ENCODE assay signal across 30 mouse cellular contexts in the genomic region with DNA sequence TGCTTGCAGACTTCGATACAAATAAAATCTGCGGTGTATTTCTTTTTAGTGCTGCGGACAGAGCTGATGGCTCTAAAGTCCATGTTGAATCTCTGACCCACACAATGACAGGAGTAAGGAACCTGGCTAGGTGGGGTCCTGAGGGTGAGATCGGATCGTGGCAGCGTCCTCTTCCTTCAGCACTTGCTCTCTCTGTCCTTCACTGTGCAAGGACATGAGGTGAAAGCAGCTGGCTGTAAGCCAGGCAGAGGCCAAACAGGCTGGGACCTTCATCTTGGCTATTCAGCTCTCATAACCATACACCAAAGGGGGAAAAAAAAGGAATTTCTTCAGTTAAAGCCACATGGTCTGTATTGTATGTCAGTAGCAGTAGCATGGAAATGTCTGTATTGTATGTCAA.
DNase-seq lines count a peak whose midpoint lies in the region; ATAC-seq and TF ChIP-seq lines count a peak whose summit lies in the region.
"Had no signal": no experiment of that assay in that cellular context is flagged by ENCODE, and none has a peak within 500 bp of the region (broad histone marks: within the 10 kb centered on the region; RNA-seq: fewer than 3 reads in every experiment).

No protein-coding gene starts in this region.

- H3K36me3 ChIP-seq in kidney, adult 2 months (ENCODE audit: control insufficient read depth, insufficient read depth, low read length): no peaks in the 10 kb centered on the region
- no peaks in the 10 kb centered on the region for H3K36me3 ChIP-seq in neural tube, embryonic 15.5 days
- H3K36me3 ChIP-seq in midbrain, embryonic 14.5 days (ENCODE audit: control insufficient read depth, insufficient read depth, low read length): no peaks in the 10 kb centered on the region
- H3K36me3 ChIP-seq: embryonic facial prominence, embryonic 12.5 days; heart, embryonic 13.5 days; hindbrain, embryonic 12.5 days; intestine, embryonic 15.5 days; liver, embryonic 12.5 days; midbrain, embryonic 12.5 days; stomach, embryonic 15.5 days had no signal

- no peak for TF ChIP-seq POLR2A in kidney, adult 2 months (IDR thresholded peaks at IDR 0.05; ENCODE audit: low read depth, low read length)

- H3K9ac ChIP-seq in neural tube, embryonic 15.5 days (replicated peaks): no peak overlapping the region
- no peak overlapping the region for H3K9ac ChIP-seq in midbrain, embryonic 14.5 days (replicated peaks; ENCODE audit: low read length)
- H3K9ac ChIP-seq: embryonic facial prominence, embryonic 12.5 days; heart, embryonic 13.5 days; hindbrain, embryonic 12.5 days; intestine, embryonic 15.5 days; liver, embryonic 12.5 days; liver, postnatal 0 days; midbrain, embryonic 12.5 days; stomach, embryonic 15.5 days had no signal

- TF ChIP-seq CTCF in kidney, adult 2 months (conservative IDR thresholded peaks at IDR 0.05; ENCODE audit: insufficient read depth, insufficient read length, low read depth, low read length): no peak

- H3K27ac ChIP-seq in kidney, adult 2 months (ENCODE audit: insufficient read depth, low read depth, low read length): no peak overlapping the region
- H3K27ac ChIP-seq in neural tube, embryonic 15.5 days (replicated peaks): no peak overlapping the region
- no peak overlapping the region for H3K27ac ChIP-seq in midbrain, embryonic 14.5 days (replicated peaks; ENCODE audit: low read depth, low read length)
- H3K27ac ChIP-seq: embryonic facial prominence, embryonic 12.5 days; heart, embryonic 13.5 days; hindbrain, embryonic 12.5 days; hindbrain, postnatal 0 days; intestine, embryonic 15.5 days; liver, embryonic 12.5 days; midbrain, embryonic 12.5 days; stomach, embryonic 15.5 days had no signal

- H3K4me1 ChIP-seq in kidney, adult 2 months (ENCODE audit: control insufficient read depth, insufficient read depth, low read length): no peaks in the 10 kb centered on the region
- no peaks in the 10 kb centered on the region for H3K4me1 ChIP-seq in neural tube, embryonic 15.5 days
- no peaks in the 10 kb centered on the region for H3K4me1 ChIP-seq in midbrain, embryonic 14.5 days (ENCODE audit: control insufficient read depth, insufficient read depth, low read length)
- H3K4me1 ChIP-seq: embryonic facial prominence, embryonic 12.5 days; hindbrain, embryonic 12.5 days; intestine, embryonic 15.5 days; liver, embryonic 12.5 days; megakaryocyte, embryonic 14.5 days; midbrain, embryonic 12.5 days; stomach, embryonic 15.5 days had no signal

- no peaks in the 10 kb centered on the region for H3K9me3 ChIP-seq in neural tube, embryonic 15.5 days (replicated peaks)
- H3K9me3 ChIP-seq in midbrain, embryonic 14.5 days (ENCODE audit: control insufficient read depth, low read length): no peaks in the 10 kb centered on the region
- H3K9me3 ChIP-seq: embryonic facial prominence, embryonic 12.5 days; heart, embryonic 13.5 days; hindbrain, embryonic 12.5 days; intestine, embryonic 15.5 days; midbrain, embryonic 12.5 days; stomach, embryonic 15.5 days had no signal

- H3K4me3 ChIP-seq in kidney, adult 2 months (ENCODE audit: insufficient read depth, low read depth, low read length): no peak overlapping the region
- H3K4me3 ChIP-seq in neural tube, embryonic 15.5 days (replicated peaks): no peak overlapping the region
- H3K4me3 ChIP-seq in midbrain, embryonic 14.5 days (replicated peaks; ENCODE audit: low read depth, low read length): no peak overlapping the region
- H3K4me3 ChIP-seq: embryonic facial prominence, embryonic 12.5 days; heart, embryonic 13.5 days; hindbrain, embryonic 12.5 days; intestine, embryonic 15.5 days; liver, embryonic 12.5 days; megakaryocyte, embryonic 14.5 days; midbrain, embryonic 12.5 days; stomach, embryonic 15.5 days had no signal

- no peak for ATAC-seq in neural tube, embryonic 15.5 days (ENCODE audit: low FRiP score)
- ATAC-seq in midbrain, embryonic 14.5 days (ENCODE audit: low FRiP score, low TSS enrichment): no peak
- ATAC-seq: activated CD4-positive, CD25-positive, alpha-beta regulatory T cell, adult 4 months; forebrain, embryonic 14.5 days; hindbrain, postnatal 0 days; intestine, embryonic 15.5 days; liver, embryonic 12.5 days; liver, postnatal 0 days; lung, postnatal 0 days had no signal

- peak; percentile 55 to 77 for DNase-seq in adrenal gland, adult (ENCODE audit: inconsistent age in 2 of 2, low spot score in 1 of 2)
- DNase-seq in adrenal gland, postnatal 4 days (ENCODE audit: low spot score in 2 of 2): no peak
- DNase-seq in kidney, adult 2 months: peak; percentile 30
- no peak for DNase-seq in kidney, adult 18-20 months
- DNase-seq in neural tube, embryonic 10.5 days (ENCODE audit: extremely low spot score, low spot score): peak; percentile 9
- DNase-seq in adrenal gland, postnatal 25 days: peak; percentile 58
- DNase-seq in midbrain, embryonic 14.5 days: no peak
- DNase-seq: cerebellum, adult 11 months; cerebellum, adult 9-11 months; embryo, embryonic 11 days; gastrocnemius, postnatal 14 days; heart, adult 18-20 months; layer of hippocampus, postnatal 36 days; left cerebral cortex, postnatal 4 days; liver, postnatal 0 days; lung, postnatal 4 days; right cerebral cortex, postnatal 14 days had no signal

- H3K4me2 ChIP-seq in neural tube, embryonic 15.5 days: no peak overlapping the region
- H3K4me2 ChIP-seq in midbrain, embryonic 14.5 days (ENCODE audit: low read length): no peak overlapping the region
- H3K4me2 ChIP-seq: embryonic facial prominence, embryonic 12.5 days; heart, embryonic 13.5 days; hindbrain, embryonic 12.5 days; intestine, embryonic 15.5 days; liver, embryonic 12.5 days; midbrain, embryonic 12.5 days; stomach, embryonic 15.5 days had no signal

- 66% methylated on average over 6 of the region's 6 CpGs for WGBS in kidney, adult 2 months
- WGBS in neural tube, embryonic 15.5 days: 90% methylated on average over 6 of the region's 6 CpGs
- 83% methylated on average over 6 of the region's 6 CpGs for WGBS in midbrain, embryonic 14.5 days

- H3K27me3 ChIP-seq in kidney, adult 2 months (replicated peaks; ENCODE audit: control insufficient read depth, insufficient read depth, low read length): no peaks in the 10 kb centered on the region
- H3K27me3 ChIP-seq in neural tube, embryonic 15.5 days (replicated peaks): no peaks in the 10 kb centered on the region
- no peaks in the 10 kb centered on the region for H3K27me3 ChIP-seq in midbrain, embryonic 14.5 days (ENCODE audit: control insufficient read depth, insufficient read depth, low read length)
- H3K27me3 ChIP-seq: embryonic facial prominence, embryonic 12.5 days; heart, embryonic 13.5 days; hindbrain, embryonic 12.5 days; intestine, embryonic 15.5 days; liver, embryonic 12.5 days; megakaryocyte, embryonic 14.5 days; midbrain, embryonic 12.5 days; stomach, embryonic 15.5 days had no signal

Comparison
In these comparisons a context has a peak if more than half of its experiments do, and no peak if none do; other contexts are left out.
1. DNase-seq: peak in adrenal gland, adult (2 of 2), kidney, adult 2 months (single experiment), neural tube, embryonic 10.5 days (single experiment) and adrenal gland, postnatal 25 days (single experiment); none in adrenal gland, postnatal 4 days (0 of 2), kidney, adult 18-20 months (single experiment) and midbrain, embryonic 14.5 days (single experiment).